Mouse (Mus musculus) erythroblast, embryonic 14.5 days (primary cell): ENCODE data around the gene Mpdu1.

ENCODE experiments used
- GATA1 ChIP-seq: IDR thresholded peaks from 2 replicates; pipeline ENCODE4 v1.6.1; 2012; ENCODE audit warnings: low read length, inconsistent platforms, mixed read lengths
- TAL1 ChIP-seq: IDR thresholded peaks from 3 replicates; pipeline ENCODE4 v1.6.1; 2012; ENCODE audit warnings: low read length, inconsistent platforms, mixed read lengths

DNA sequence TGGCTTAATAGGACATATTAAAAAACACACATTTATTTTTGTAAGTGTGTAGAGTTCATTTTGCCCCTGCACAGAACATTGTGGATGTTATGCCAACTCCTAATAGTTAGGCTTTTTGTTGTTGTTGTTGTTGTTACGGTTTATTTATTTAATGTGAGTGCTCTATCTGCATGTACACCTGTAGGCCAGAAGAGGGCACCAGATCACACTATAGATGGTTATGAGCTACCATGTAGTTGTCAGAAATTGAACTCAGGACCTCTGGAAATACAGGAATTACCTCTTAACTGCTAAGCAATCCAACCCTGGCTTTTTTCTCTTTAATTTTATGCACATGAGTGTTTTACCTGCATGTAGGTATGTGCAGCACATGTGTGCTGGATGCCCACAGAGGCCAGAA is 32.6 kb downstream of the Mpdu1 start:
- TF ChIP-seq GATA1 (no peak), TAL1 (no peak)
